In genomic region chr12:110026033-110026750, GRCm38 (mm10) we compare ENCODE assay signal across 20 mouse cellular contexts.
DNase-seq lines count a peak whose midpoint lies in the region; ATAC-seq lines count a peak whose summit lies in the region.
"Had no signal": no experiment of that assay in that cellular context is flagged by ENCODE, and none has a peak within 500 bp of the region (broad histone marks: within the 10 kb centered on the region; RNA-seq: fewer than 3 reads in every experiment).

No protein-coding gene starts in this region.

- H3K4me2 ChIP-seq in neural tube, embryonic 11.5 days (ENCODE audit: low read depth): no peak overlapping the region
- H3K4me2 ChIP-seq in hindbrain, embryonic 12.5 days (replicated peaks): no peak overlapping the region
- no peak overlapping the region for H3K4me2 ChIP-seq in midbrain, embryonic 14.5 days (ENCODE audit: low read length)
- H3K4me2 ChIP-seq: embryonic facial prominence, embryonic 13.5 days; heart, embryonic 11.5 days had no signal

- 51% methylated on average over 11 of the region's 11 CpGs for WGBS in neural tube, embryonic 11.5 days
- WGBS in hindbrain, embryonic 12.5 days: 28% methylated on average over 11 of the region's 11 CpGs
- WGBS in midbrain, embryonic 14.5 days: 30% methylated on average over 11 of the region's 11 CpGs

- DNase-seq in neural tube, embryonic 11.5 days (ENCODE audit: low spot score): peak; percentile 64
- DNase-seq in neural tube, embryonic 10.5 days (ENCODE audit: extremely low spot score, low spot score): no peak
- peak; percentile 58 for DNase-seq in midbrain, embryonic 14.5 days
- no peak for DNase-seq in B cell, adult 2 months
- DNase-seq in heart, postnatal 14 days: no peak
- no peak for DNase-seq in layer of hippocampus, adult 9-11 months
- DNase-seq: adrenal gland, postnatal 10 days; cerebellum, postnatal 14 days; gastrocnemius, postnatal 14 days; heart, postnatal 4 days; kidney, adult 18-20 months; kidney, postnatal 36 days; liver, embryonic 13.5 days; lung, postnatal 10 days; thymus, postnatal 14 days had no signal

- peaks cover 4% of the 10 kb centered on the region; the same call in 1 of the 2 replicates for H3K4me1 ChIP-seq in neural tube, embryonic 11.5 days (ENCODE audit: control insufficient read depth, insufficient read depth, low read length)
- peaks cover 37% of the 10 kb centered on the region for H3K4me1 ChIP-seq in hindbrain, embryonic 12.5 days
- H3K4me1 ChIP-seq in midbrain, embryonic 14.5 days (ENCODE audit: control insufficient read depth, insufficient read depth, low read length): 0 out of 2 replicates have a peak, but pooled peaks cover 12% of the 10 kb centered on the region

- intact Hi-C loops in heart, postnatal 14 days (cut with DNase I): no loop called here

- H3K27ac ChIP-seq in neural tube, embryonic 11.5 days (ENCODE audit: low read depth, low read length): 0 out of 2 replicates have a peak overlapping the region, but pooled peaks have one; percentile 27
- H3K27ac ChIP-seq in hindbrain, embryonic 12.5 days: peak overlapping the region; percentile 49
- peak overlapping the region; percentile 26 for H3K27ac ChIP-seq in midbrain, embryonic 14.5 days (replicated peaks; ENCODE audit: low read depth, low read length)
- H3K27ac ChIP-seq: embryonic facial prominence, embryonic 13.5 days; limb, embryonic 10.5 days; stomach, postnatal 0 days had no signal

- H3K27me3 ChIP-seq in neural tube, embryonic 11.5 days (ENCODE audit: control insufficient read depth, insufficient read depth, low read length): no peaks in the 10 kb centered on the region
- peaks cover 11% of the 10 kb centered on the region for H3K27me3 ChIP-seq in hindbrain, embryonic 12.5 days
- no peaks in the 10 kb centered on the region for H3K27me3 ChIP-seq in midbrain, embryonic 14.5 days (ENCODE audit: control insufficient read depth, insufficient read depth, low read length)
- H3K27me3 ChIP-seq: liver, embryonic 13.5 days had no signal

- ATAC-seq in neural tube, embryonic 11.5 days (ENCODE audit: insufficient read depth, low FRiP score, low TSS enrichment): peak; percentile 41; the same call in 1 of the 2 replicates
- ATAC-seq in hindbrain, embryonic 12.5 days (ENCODE audit: low FRiP score): peak; percentile 63
- no peak for ATAC-seq in midbrain, embryonic 14.5 days (ENCODE audit: low FRiP score, low TSS enrichment)

- H3K4me3 ChIP-seq in neural tube, embryonic 11.5 days (ENCODE audit: low read depth, low read length): no peak overlapping the region
- H3K4me3 ChIP-seq in hindbrain, embryonic 12.5 days: no peak overlapping the region
- H3K4me3 ChIP-seq in midbrain, embryonic 14.5 days (replicated peaks; ENCODE audit: low read depth, low read length): no peak overlapping the region
- H3K4me3 ChIP-seq: embryonic facial prominence, embryonic 13.5 days; limb, embryonic 10.5 days; liver, embryonic 13.5 days had no signal

- H3K36me3 ChIP-seq in neural tube, embryonic 11.5 days (ENCODE audit: control insufficient read depth, insufficient read depth, low read length): no peaks in the 10 kb centered on the region
- H3K36me3 ChIP-seq in hindbrain, embryonic 12.5 days: no peaks in the 10 kb centered on the region
- no peaks in the 10 kb centered on the region for H3K36me3 ChIP-seq in midbrain, embryonic 14.5 days (ENCODE audit: control insufficient read depth, insufficient read depth, low read length)
- H3K36me3 ChIP-seq: embryonic facial prominence, embryonic 13.5 days; limb, embryonic 10.5 days; liver, embryonic 13.5 days had no signal

- no peaks in the 10 kb centered on the region for H3K9me3 ChIP-seq in neural tube, embryonic 11.5 days (ENCODE audit: control insufficient read depth, low read length)
- H3K9me3 ChIP-seq in hindbrain, embryonic 12.5 days (replicated peaks): no peaks in the 10 kb centered on the region
- H3K9me3 ChIP-seq in midbrain, embryonic 14.5 days (ENCODE audit: control insufficient read depth, low read length): no peaks in the 10 kb centered on the region
- H3K9me3 ChIP-seq: embryonic facial prominence, embryonic 13.5 days; limb, embryonic 10.5 days; liver, embryonic 13.5 days had no signal

- H3K9ac ChIP-seq in neural tube, embryonic 11.5 days (ENCODE audit: low read length): no peak overlapping the region
- no peak overlapping the region for H3K9ac ChIP-seq in hindbrain, embryonic 12.5 days
- H3K9ac ChIP-seq in midbrain, embryonic 14.5 days (replicated peaks; ENCODE audit: low read length): no peak overlapping the region; the same call in 1 of the 2 replicates
- H3K9ac ChIP-seq: embryonic facial prominence, embryonic 13.5 days; liver, embryonic 13.5 days had no signal

Comparison
In these comparisons a context has a peak if more than half of its experiments do, and no peak if none do; other contexts are left out.
1. DNase-seq: peak in neural tube, embryonic 11.5 days (single experiment) and midbrain, embryonic 14.5 days (single experiment); none in neural tube, embryonic 10.5 days (single experiment), B cell, adult 2 months (0 of 2), heart, postnatal 14 days (0 of 2) and layer of hippocampus, adult 9-11 months (single experiment).
2. Peak in every context shown above with its lines, with median percentiles within 50 percentile points of each other: H3K27ac ChIP-seq.